Mouse (Mus musculus) gastrocnemius, adult 18-20 months (tissue): ENCODE measurements around the gene Nek5. TPM values are rescaled to one million over a fixed set of nuclear protein-coding genes. Genes with fewer than 3 reads are reported as not detected.

ENCODE experiments used
- DNase-seq: peaks from one replicate; pipeline ENCODE4 v3.0.0; 2021; ENCODE audit warnings: low spot score
- long read RNA-seq, 2 experiments: library from polyadenylated mRNA; stranded (forward); transcript quantifications; one replicate each; pipeline ENCODE4 v2.0.0; 2021
- total RNA-seq, 2 experiments: library from RNA; stranded (reverse); gene quantifications; 2 replicates each; pipeline ENCODE4 v1.2.3; 2021

Gene Nek5
- 1 to 10 TPM in 1 of 2 experiments, under 1 TPM in 1; 0.46 to 1.2 TPM for total RNA-seq
- long read RNA-seq, experiment 1, partial matches to known transcripts = 0 of 1 reads
- long read RNA-seq, experiment 1, other reads (novel, unspliced or antisense) = 1 of 1 reads
- long read RNA-seq, experiment 2 = 0 reads

GRCm38 (mm10) chr8:22124220-22125152, at the start of gene Nek5:
Gene Nek5, minus strand, starts transcription at chr8:22125053.
- no peak for DNase-seq

GRCm38 (mm10) chr8:22169167-22169566, 44.3 kb upstream of the Nek5 start:
- DNase-seq = no peak

- DNase-seq = peak; percentile 79
Observed at GRCm38 (mm10) chr8:22166080-22166603, 41.3 kb upstream of the Nek5 start, which contains the start of gene Nek3. Gene Nek3, minus strand, starts transcription at chr8:22166435.

- no peak for DNase-seq
Observed at GRCm38 (mm10) chr8:22165251-22166079, 40.6 kb upstream of the Nek5 start.

GRCm38 (mm10) chr8:22164431-22164830, 39.6 kb upstream of the Nek5 start:
- no peak for DNase-seq

- no peak for DNase-seq
Observed at GRCm38 (mm10) chr8:22162206-22162605, 37.4 kb upstream of the Nek5 start.

GRCm38 (mm10) chr8:22150345-22150663, 25.5 kb upstream of the Nek5 start:
- DNase-seq = no peak

- DNase-seq = no peak
Observed at GRCm38 (mm10) chr8:22149643-22150344, 24.9 kb upstream of the Nek5 start.

- DNase-seq = no peak
Observed at GRCm38 (mm10) chr8:22148367-22148740, 23.5 kb upstream of the Nek5 start.

- no peak for DNase-seq
Observed at GRCm38 (mm10) chr8:22147706-22148366, 23.0 kb upstream of the Nek5 start.

GRCm38 (mm10) chr8:22145831-22146230, 21.0 kb upstream of the Nek5 start:
- no peak for DNase-seq

GRCm38 (mm10) chr8:22143764-22144491, 19.1 kb upstream of the Nek5 start:
- no peak for DNase-seq

- DNase-seq = no peak
Observed at GRCm38 (mm10) chr8:22142592-22142991, 17.7 kb upstream of the Nek5 start.

- DNase-seq = peak; percentile 34
Observed at GRCm38 (mm10) chr8:22141836-22142385, 17.1 kb upstream of the Nek5 start.

- peak; percentile 70 for DNase-seq
Observed at GRCm38 (mm10) chr8:22136462-22136861, 11.6 kb upstream of the Nek5 start.

- DNase-seq = no peak
Observed at GRCm38 (mm10) chr8:22134750-22135135, 9.9 kb upstream of the Nek5 start.

GRCm38 (mm10) chr8:22134078-22134749, 9.4 kb upstream of the Nek5 start:
- no peak for DNase-seq

- no peak for DNase-seq
Observed at GRCm38 (mm10) chr8:22132062-22132461, 7.2 kb upstream of the Nek5 start.

GRCm38 (mm10) chr8:22107020-22107419, 17.8 kb downstream of the Nek5 start:
- no peak for DNase-seq
